Mouse (Mus musculus) midbrain, embryonic 11.5 days (tissue): ENCODE data around the gene Capn8. TPM values are rescaled to one million over a fixed set of nuclear protein-coding genes. Genes with fewer than 3 reads are reported as not detected.

ENCODE experiments used
- ATAC-seq: fragments of 200-750 bp; cut with Nextera tagmentation; 2 replicates; pipeline ENCODE4 v1.8.0; 2017; ENCODE audit warnings: moderate TSS enrichment, moderate library complexity; ENCODE audit not compliant: low FRiP score
- DNase-seq: peaks from one replicate; pipeline ENCODE4 v3.0.0; 2015; ENCODE audit warnings: low spot score; ENCODE audit errors: missing footprints
- H3K27ac ChIP-seq: fragments of 300-500 bp; sonication (generic); 2 replicates; pipeline ENCODE4 v1.5.1; 2014; ENCODE audit warnings: low read depth, low read length
- H3K27me3 ChIP-seq: fragments of 300-500 bp; sonication (generic); 2 replicates; pipeline ENCODE4 v1.6.1; 2014; ENCODE audit warnings: mild to moderate bottlenecking, low read length, moderate library complexity, mixed read lengths; ENCODE audit not compliant: control insufficient read depth, insufficient read depth
- H3K36me3 ChIP-seq: fragments of 300-500 bp; sonication (generic); 2 replicates; pipeline ENCODE4 v1.6.1; 2014; ENCODE audit warnings: mild to moderate bottlenecking, low read length, moderate library complexity, mixed read lengths; ENCODE audit not compliant: control insufficient read depth, insufficient read depth
- H3K4me1 ChIP-seq: fragments of 300-500 bp; sonication (generic); 2 replicates; pipeline ENCODE4 v1.6.1; 2014; ENCODE audit warnings: low read length; ENCODE audit not compliant: control insufficient read depth, insufficient read depth
- H3K4me2 ChIP-seq: fragments of 300-500 bp; sonication (generic); 2 replicates; pipeline ENCODE4 v1.6.1; 2014; ENCODE audit warnings: mild to moderate bottlenecking, moderate library complexity
- H3K4me3 ChIP-seq: fragments of 300-500 bp; sonication (generic); 2 replicates; pipeline ENCODE4 v1.5.1; 2014; ENCODE audit warnings: low read depth, low read length
- H3K9ac ChIP-seq: fragments of 300-500 bp; sonication (generic); 2 replicates; pipeline ENCODE4 v1.6.1; 2014; ENCODE audit warnings: low read length
- H3K9me3 ChIP-seq: fragments of 300-500 bp; sonication (generic); 2 replicates; pipeline ENCODE4 v1.6.1; 2016; ENCODE audit warnings: low read length; ENCODE audit not compliant: control insufficient read depth
- WGBS: fragments of 180-500 bp; shearing (Covaris S2); extraction: QIAGEN DNeasy Blood & Tissue Kit; methylation state at CpG from one replicate; pipeline ENCODE4 v1.1.7; 2014; 5-methylcytosine and 5-hydroxymethylcytosine counted together
- polyA plus RNA-seq: library from polyadenylated mRNA; unstranded; fragments of >200 nt; fragmentation: Nextera tagmentation; extraction: Ambion mirVana; gene quantifications from 2 replicates; pipeline ENCODE4 v1.2.1, GENCODE M21; 2014

Gene Capn8
- polyA plus RNA-seq, 1 experiment from 2014 or later = not detected

DNA sequence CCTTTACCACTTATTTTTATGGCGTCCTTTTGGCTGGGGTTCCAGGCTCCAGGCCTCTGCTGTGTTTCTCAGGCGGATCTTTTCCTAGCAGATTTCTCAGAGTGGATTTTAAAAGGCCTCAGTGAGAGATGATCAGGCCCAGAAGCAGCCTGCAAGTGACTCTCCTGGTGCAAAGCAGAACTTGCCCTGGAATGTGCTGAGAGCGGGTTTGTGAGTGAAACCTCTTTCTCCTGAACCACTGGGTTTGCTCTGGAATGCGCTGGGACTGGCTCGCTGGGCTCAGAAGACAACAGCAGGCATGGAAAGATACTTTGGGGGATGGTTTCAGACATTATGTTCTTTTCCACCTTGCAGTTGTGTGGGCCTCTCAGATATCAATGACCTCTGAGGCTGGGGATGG lies 22.7 kb upstream of the Capn8 start:
- Histone ChIP-seq H3K4me1 (peaks cover 4% of the 10 kb centered on the region; the same call in 1 of the 2 replicates), H3K36me3 (no peaks in the 10 kb centered on the region), H3K27ac (no peak overlapping the region), H3K4me2 (no peak overlapping the region), H3K9me3 (no peaks in the 10 kb centered on the region), H3K9ac (no peak overlapping the region), H3K27me3 (no peaks in the 10 kb centered on the region), H3K4me3 (no peak overlapping the region)
- no peak for DNase-seq
- ATAC-seq = no peak
- WGBS = 67% methylated on average over 5 of the region's 5 CpGs

DNA sequence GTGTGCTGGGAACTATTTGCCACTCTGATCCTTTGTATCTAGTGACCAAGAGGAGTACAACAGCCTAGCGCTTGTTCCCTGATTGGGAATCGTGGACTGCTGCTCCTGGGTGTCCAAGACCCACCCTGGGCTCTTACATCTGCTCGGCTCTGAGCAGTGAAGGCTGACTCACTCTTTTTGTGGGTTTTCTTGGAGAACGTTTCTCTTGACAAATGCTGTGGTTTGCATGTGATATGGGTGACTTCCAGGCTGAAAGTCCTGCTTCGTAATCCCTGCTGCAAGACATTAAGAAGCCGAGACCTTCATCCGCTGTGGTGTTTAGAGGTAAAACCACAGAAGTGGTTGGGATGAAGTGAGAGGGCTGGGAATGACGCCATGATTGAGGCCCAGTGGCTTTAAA lies 21.7 kb upstream of the Capn8 start:
- peaks cover 4% of the 10 kb centered on the region; the same call in 1 of the 2 replicates for H3K4me1 ChIP-seq
- no peaks in the 10 kb centered on the region for H3K9me3 ChIP-seq
- no peak overlapping the region for H3K4me2 ChIP-seq
- 76% methylated on average over 8 of the region's 8 CpGs for WGBS
- H3K27ac ChIP-seq = no peak overlapping the region
- no peak for ATAC-seq
- H3K27me3 ChIP-seq = no peaks in the 10 kb centered on the region
- no peak for DNase-seq
- no peak overlapping the region for H3K9ac ChIP-seq
- no peaks in the 10 kb centered on the region for H3K36me3 ChIP-seq
- H3K4me3 ChIP-seq = no peak overlapping the region

DNA sequence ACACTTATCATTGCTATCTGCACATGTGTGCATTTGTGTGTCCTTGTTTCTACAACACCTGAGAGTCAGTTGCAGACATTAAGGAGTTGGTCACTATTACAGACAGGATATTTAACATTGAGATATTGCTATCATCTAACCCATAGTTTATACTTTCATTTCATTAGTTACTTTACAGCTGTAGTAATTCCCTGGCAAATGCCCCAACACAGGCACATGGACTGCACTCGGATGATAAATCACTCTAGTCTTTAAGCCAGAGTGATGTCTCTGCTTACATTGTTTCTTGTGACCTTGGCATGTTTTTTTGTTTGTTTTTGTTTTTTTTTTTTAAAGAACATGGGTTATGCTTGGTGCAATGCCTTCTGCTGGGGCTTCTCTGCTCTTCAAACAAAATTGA lies 20.9 kb upstream of the Capn8 start:
- Histone ChIP-seq H3K9ac (no peak overlapping the region), H3K4me2 (no peak overlapping the region), H3K27ac (no peak overlapping the region), H3K9me3 (no peaks in the 10 kb centered on the region), H3K4me1 (peaks cover 3% of the 10 kb centered on the region; the same call in 1 of the 2 replicates), H3K4me3 (no peak overlapping the region), H3K27me3 (no peaks in the 10 kb centered on the region), H3K36me3 (no peaks in the 10 kb centered on the region)
- 69% methylated on average over 1 of the region's 1 CpGs for WGBS
- ATAC-seq = no peak
- DNase-seq = no peak

DNA sequence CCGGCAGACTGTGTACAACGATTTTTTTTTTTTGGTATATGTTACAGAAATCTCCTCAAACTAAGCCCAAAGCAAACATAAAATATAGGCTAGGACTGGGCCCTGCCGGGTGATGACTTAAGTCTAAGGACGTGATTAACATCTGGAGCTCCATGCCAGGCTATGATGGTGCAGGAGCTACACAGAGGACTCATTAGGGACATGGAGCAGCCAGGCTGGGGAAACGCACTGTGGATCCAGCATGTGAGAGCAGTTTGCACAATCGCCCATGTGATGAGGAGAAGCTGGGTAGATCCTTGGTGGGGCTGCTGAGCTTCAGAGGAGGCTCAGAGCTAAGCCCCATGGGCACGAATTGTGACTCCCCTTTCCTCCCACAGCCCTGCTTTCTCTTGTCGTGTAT lies 14.0 kb upstream of the Capn8 start:
- Histone ChIP-seq H3K4me3 (no peak overlapping the region), H3K27ac (no peak overlapping the region), H3K27me3 (no peaks in the 10 kb centered on the region), H3K4me1 (no peaks in the 10 kb centered on the region), H3K36me3 (no peaks in the 10 kb centered on the region), H3K9me3 (no peaks in the 10 kb centered on the region), H3K4me2 (no peak overlapping the region), H3K9ac (no peak overlapping the region)
- no peak for DNase-seq
- 79% methylated on average over 8 of the region's 8 CpGs for WGBS
- ATAC-seq = no peak

DNA sequence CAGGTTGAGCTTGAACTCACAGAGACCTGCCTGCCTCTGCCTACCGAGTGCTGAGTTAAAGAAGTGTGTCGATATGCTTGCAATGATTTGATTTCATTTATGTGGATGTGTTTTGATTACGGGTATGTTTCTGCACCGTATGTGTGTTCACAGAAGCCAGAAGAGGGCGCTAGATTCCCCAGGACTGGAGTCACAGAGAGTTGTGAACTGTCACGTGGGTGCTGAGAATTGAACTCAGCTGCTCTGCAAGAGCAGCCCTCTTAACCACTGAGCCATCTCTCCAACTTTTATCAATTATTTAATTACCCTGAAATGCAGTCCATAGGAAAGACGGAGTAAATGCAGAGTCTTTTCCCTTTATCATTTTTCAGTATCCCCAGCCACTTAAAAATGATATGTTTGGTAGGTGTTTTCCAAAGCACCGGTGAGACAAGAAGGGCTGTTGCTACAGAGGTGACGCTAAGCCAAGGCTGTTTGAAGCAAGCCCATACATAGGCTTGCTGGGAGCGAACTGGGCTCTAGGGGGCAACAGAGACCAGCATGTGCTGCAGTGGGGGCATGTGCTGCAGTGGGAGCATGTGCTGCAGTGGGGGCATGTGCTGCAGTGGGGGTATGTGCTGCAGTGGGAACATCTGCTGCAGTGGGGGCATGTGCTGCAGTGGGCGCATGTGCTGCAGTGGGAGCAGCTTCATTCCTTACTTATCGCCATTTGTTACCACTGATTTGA lies 11.0 kb upstream of the Capn8 start:
- no peak for DNase-seq
- 62% methylated on average over 12 of the region's 12 CpGs for WGBS
- H3K36me3 ChIP-seq = no peaks in the 10 kb centered on the region
- H3K27me3 ChIP-seq = no peaks in the 10 kb centered on the region
- H3K4me2 ChIP-seq = no peak overlapping the region
- H3K27ac ChIP-seq = no peak overlapping the region
- ATAC-seq = peak; percentile 55; the same call in 1 of the 2 replicates
- H3K4me3 ChIP-seq = no peak overlapping the region
- no peaks in the 10 kb centered on the region for H3K4me1 ChIP-seq
- no peaks in the 10 kb centered on the region for H3K9me3 ChIP-seq
- no peak overlapping the region for H3K9ac ChIP-seq

DNA sequence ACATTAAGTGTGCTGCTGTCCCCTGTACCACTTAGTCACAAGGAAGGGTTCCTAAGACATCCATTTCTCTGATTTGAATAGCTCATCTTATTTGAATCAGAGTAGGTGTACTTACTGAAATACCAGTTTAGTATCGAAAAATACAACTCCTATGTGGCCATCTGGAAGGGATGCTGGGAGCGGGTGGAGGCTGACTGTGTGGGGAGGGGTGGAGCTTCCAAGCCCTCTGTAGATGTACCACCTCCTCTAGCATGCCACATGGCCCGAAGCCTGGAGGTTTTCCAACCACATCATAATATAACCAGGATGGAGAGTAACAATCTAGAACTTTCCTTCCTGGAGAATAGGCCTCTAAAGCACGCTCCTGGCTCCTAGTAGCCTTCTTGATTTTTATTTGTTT lies 6.5 kb upstream of the Capn8 start:
- no peaks in the 10 kb centered on the region for H3K36me3 ChIP-seq
- DNase-seq = no peak
- H3K4me3 ChIP-seq = no peak overlapping the region
- H3K27me3 ChIP-seq = no peaks in the 10 kb centered on the region
- no peak overlapping the region for H3K9ac ChIP-seq
- no peak overlapping the region for H3K4me2 ChIP-seq
- H3K9me3 ChIP-seq = no peaks in the 10 kb centered on the region
- no peak overlapping the region for H3K27ac ChIP-seq
- H3K4me1 ChIP-seq = no peaks in the 10 kb centered on the region
- ATAC-seq = no peak
- 83% methylated on average over 4 of the region's 4 CpGs for WGBS

DNA sequence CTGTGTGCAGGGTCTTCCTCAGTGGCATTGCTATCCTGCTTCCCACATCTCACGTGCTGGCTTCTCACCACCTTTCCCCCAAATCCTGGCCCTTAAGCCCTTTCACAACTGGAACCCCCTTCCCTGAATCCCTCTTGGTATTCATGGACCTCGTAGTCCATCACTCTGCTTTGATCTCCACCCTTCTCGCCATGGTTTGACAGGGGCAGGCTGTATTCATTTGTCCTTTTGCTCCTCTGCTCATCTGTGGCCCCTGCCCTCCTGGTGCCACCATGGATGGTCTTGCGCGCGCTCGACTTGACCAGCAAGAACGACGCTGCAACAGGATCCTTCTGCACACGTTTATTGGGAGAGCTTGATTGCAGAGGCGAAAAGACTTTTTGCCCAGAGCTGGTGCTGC lies 5.3 kb upstream of the Capn8 start:
- H3K4me1 ChIP-seq = no peaks in the 10 kb centered on the region
- 87% methylated on average over 10 of the region's 11 CpGs for WGBS
- H3K4me3 ChIP-seq = no peak overlapping the region
- H3K9me3 ChIP-seq = no peaks in the 10 kb centered on the region
- no peaks in the 10 kb centered on the region for H3K36me3 ChIP-seq
- no peak overlapping the region for H3K27ac ChIP-seq
- no peak overlapping the region for H3K9ac ChIP-seq
- H3K27me3 ChIP-seq = no peaks in the 10 kb centered on the region
- H3K4me2 ChIP-seq = no peak overlapping the region
- ATAC-seq (no peak), DNase-seq (no peak)

DNA sequence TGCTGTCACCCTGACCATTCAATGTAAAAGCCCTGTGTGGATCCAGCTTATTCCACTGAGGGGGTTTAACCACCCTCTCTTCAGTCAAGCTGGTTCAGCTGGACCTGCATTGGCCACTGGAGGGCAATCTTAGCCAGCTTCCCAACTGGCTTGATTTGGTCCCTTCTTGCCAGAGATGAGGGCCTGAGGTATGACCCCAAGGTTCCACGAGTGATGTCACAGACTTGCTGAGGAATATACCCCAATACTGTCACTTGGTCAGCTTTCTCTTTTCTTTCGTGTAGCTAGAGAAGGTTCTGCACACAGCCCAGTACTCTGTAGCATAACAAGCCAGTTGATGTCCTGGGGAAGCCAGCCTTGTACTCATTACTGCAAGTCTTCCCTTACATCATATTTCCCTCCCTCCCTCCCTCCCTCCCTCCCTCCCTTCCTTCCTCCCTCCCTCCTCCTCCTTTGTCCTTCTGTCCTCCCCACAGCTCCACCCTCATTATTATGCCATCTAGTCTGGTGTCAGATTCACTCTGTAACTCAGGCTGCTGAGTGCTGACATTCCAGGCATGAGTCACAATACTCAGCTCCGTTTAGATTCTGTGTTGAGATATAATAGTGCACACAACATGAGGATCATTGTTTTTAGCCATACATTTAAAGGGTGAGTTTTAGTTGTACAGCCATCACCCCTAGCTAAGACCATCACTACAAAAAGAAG lies 4.3 kb upstream of the Capn8 start:
- Histone ChIP-seq H3K4me1 (no peaks in the 10 kb centered on the region), H3K36me3 (no peaks in the 10 kb centered on the region), H3K27ac (no peak overlapping the region), H3K4me3 (no peak overlapping the region), H3K9ac (no peak overlapping the region), H3K27me3 (no peaks in the 10 kb centered on the region), H3K9me3 (no peaks in the 10 kb centered on the region), H3K4me2 (no peak overlapping the region)
- peak; percentile 79 for ATAC-seq
- WGBS = 33% methylated on average over 3 of the region's 3 CpGs
- DNase-seq = peak; percentile 93

DNA sequence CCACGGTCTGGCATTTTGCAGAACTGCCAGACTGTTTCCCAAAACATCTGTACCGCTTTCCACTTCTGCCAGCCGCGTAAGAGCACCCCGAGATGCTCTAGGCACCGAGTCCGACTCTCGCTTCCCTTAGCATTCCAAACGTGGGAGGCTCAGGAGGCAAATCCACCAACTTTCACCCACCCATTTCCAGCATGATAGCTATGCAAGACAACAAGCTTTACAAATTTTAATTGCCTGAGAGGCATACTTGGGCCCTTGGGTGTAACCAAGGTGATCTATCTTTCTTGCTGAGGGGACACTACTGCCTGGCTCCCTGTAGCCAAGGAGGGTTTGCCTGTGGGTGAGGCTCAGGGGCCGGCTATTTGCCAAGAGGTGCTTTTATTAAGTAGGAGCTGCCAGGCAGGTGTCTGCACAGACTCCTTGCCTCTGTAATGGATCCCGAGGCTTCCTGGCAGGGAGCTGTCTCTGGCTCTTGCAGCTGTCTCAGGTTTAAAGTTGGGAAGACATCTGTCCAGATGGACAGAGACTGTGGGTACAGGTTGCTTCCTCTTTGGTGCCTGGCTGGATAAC lies 2.8 kb upstream of the Capn8 start:
- WGBS = 78% methylated on average over 11 of the region's 11 CpGs

More for the DNA sequence above, 2.8 kb upstream of the Capn8 start:
- Histone ChIP-seq H3K27ac (no peak overlapping the region), H3K4me3 (no peak overlapping the region), H3K9me3 (no peaks in the 10 kb centered on the region), H3K27me3 (no peaks in the 10 kb centered on the region), H3K4me1 (no peaks in the 10 kb centered on the region), H3K9ac (no peak overlapping the region), H3K36me3 (no peaks in the 10 kb centered on the region), H3K4me2 (no peak overlapping the region)
- no peak for DNase-seq
- no peak for ATAC-seq
